Mouse (Mus musculus): ENCODE measurements around the gene Tmc8. TPM values are rescaled to one million over a fixed set of nuclear protein-coding genes. Genes with fewer than 3 reads are reported as not detected.
"Not testable (repeated sequence)": the region's sequence is repeated elsewhere in the genome, so short reads cannot be mapped to it uniquely, and the experiment has no call there.

The Tmc8 gene
- polyA plus RNA-seq, 1 experiment from 2014 or later: 0.78 TPM

DNA sequence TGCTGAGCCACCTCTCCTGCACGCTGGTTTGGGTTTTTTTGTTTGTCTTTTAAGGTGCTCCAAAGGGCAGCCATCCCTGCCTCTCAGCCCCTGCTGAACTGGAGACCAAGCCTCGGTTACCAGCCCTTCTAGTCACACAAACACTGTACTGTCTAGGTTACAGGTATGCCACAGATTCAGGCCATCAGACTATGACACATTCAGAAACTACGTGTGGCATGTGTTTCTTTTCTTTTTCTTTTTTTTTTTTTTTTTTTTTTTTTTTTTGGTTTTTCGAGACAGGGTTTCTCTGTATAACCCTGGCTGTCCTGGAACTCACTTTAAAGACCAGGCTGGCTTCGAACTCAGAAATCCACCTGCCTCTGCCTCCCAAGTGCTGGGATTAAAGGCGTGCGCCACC is 6.6 kb downstream of the Tmc8 start:
- not testable (repeated sequence) for H3K9me3 ChIP-seq (replicated peaks); H3K36me3 ChIP-seq; H3K27ac ChIP-seq (replicated peaks); DNase-seq (ENCODE audit: low spot score); H3K4me3 ChIP-seq
- Histone ChIP-seq H3K4me1 (peaks cover 32% of the 10 kb centered on the region), H3K27me3 (ENCODE audit: low read depth, poor library complexity, severe bottlenecking) (peaks cover 69% of the 10 kb centered on the region)
- whole genome bisulfite sequencing: 84% methylated on average over 7 of the region's 7 CpGs

DNA sequence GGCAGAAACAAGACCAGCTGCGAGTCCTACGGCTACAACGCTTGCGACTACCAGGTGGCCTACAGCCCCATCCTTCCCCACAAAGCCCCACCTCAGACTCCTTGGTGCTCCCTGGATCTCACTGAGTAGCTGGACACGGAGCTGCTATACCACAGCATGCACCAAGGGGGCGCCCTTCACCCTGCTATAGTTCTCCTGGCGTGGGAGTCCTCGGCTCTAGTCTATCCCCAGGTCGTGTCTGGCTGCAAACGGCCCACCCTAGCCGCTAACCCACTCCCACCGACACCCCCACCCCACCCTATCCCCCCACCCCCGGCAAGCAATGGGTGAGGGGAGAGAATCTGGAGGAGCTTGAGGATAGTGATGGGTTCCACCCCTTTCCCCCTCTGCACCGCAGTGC is 8.4 kb downstream of the Tmc8 start:
- peaks cover 52% of the 10 kb centered on the region for H3K27me3 ChIP-seq (ENCODE audit: low read depth, poor library complexity, severe bottlenecking)
- no peaks in the 10 kb centered on the region for H3K9me3 ChIP-seq (replicated peaks)
- peaks cover 31% of the 10 kb centered on the region for H3K4me1 ChIP-seq
- 7% methylated on average over 14 of the region's 14 CpGs for WGBS
- DNase-seq (ENCODE audit: low spot score): peak; percentile 77
- peak overlapping the region; percentile 35 for H3K4me3 ChIP-seq
- no peak overlapping the region for H3K27ac ChIP-seq (replicated peaks)
- no peaks in the 10 kb centered on the region for H3K36me3 ChIP-seq

DNA sequence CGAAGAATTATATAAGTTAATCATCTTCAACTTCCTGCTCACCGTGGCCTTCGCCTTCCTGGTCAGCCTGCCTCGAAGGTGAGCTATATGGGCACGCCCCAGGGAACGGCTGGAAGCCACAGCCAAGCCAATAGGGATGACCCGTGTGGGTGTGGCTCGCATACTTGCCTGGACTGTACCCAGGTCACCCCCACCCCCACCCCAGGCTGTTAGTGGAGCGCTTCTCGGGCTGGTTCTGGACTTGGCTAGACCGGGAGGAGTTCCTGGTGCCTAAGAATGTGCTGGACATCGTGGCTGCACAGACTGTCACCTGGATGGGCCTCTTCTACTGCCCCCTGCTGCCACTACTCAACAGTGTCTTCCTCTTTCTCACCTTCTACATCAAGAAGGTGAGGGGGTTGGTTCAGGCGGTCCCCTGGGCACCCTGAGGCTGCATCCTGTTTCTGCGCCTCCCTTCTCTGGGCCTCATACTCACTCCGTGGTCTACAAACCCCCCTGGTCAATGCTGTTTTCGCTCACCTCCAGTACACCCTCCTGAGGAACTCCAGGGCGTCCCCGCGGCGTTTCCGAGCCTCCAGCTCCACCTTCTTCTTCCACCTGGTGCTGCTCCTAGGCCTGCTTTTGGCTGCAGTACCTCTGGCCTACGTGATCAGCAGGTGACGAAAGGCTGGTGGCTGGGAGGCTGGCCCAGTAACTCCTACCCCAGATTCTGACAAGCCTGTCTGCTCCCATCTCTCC is 9.0 kb downstream of the Tmc8 start:
- H3K9me3 ChIP-seq (replicated peaks): no peaks in the 10 kb centered on the region
- no peak for DNase-seq (ENCODE audit: low spot score)
- H3K36me3 ChIP-seq: no peaks in the 10 kb centered on the region
- H3K27ac ChIP-seq (replicated peaks): no peak overlapping the region
- H3K27me3 ChIP-seq (ENCODE audit: low read depth, poor library complexity, severe bottlenecking): peaks cover 46% of the 10 kb centered on the region
- 31% methylated on average over 23 of the region's 23 CpGs for WGBS
- peaks cover 32% of the 10 kb centered on the region for H3K4me1 ChIP-seq
- peak overlapping the region; percentile 35 for H3K4me3 ChIP-seq

DNA sequence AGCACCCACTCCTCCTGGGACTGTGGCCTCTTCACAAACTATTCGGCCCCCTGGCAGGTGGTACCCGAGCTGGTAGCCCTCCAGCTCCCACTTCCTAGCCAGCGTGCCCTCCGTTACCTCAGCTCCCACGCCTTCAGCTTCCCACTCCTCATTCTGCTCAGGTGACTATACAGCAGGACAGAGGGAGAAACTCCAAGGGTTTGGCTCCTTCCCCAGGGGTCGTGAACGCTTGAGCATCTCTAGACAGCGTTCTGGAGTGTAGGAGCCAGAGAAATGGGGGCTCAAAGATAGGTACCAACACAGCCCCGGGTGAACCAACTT is 9.5 kb downstream of the Tmc8 start:
- no peak for DNase-seq (ENCODE audit: low spot score)
- Histone ChIP-seq H3K9me3 (replicated peaks) (no peaks in the 10 kb centered on the region), H3K4me1 (peaks cover 35% of the 10 kb centered on the region)

DNA sequence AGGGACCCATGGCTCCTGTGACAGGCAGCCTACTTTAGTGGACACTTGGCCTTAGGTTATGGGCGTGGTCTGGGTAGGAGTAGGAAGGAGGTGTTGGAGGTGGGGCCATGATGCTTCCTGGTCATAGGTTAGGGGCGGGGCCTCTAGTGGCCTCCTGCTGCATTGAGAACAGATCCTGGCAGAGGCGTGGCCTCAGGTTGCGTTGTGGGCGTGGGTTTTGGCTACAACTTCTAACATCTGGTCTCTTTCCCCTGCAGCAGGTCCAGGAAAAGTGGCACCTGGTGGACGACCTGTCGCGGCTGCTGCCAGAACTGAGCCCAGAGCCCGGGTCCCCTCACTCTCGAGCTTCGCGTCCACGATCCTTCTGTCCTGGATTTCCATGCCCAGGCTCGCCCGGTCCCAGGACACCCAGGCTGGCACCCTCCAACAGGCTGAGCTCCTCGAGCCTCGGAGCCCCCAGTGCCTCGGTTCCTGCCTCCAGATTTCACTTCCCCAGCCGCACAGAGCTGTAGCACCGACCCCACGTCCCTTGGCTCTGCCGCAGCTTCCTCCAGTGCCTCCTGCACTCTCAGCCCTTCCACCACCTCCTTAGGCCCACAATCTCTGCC is 10.5 kb downstream of the Tmc8 start:
- 6% methylated on average over 22 of the region's 22 CpGs for WGBS
- DNase-seq (ENCODE audit: low spot score): no peak
- Histone ChIP-seq H3K9me3 (replicated peaks) (no peaks in the 10 kb centered on the region), H3K36me3 (no peaks in the 10 kb centered on the region), H3K4me3 (peak overlapping the region; percentile 32), H3K27ac (replicated peaks) (0 out of 2 replicates have a peak overlapping the region, but pooled peaks have one; percentile 28), H3K27me3 (ENCODE audit: low read depth, poor library complexity, severe bottlenecking) (peaks cover 40% of the 10 kb centered on the region), H3K4me1 (peaks cover 37% of the 10 kb centered on the region)

More for the DNA sequence above, 9.5 kb downstream of the Tmc8 start:
- H3K36me3 ChIP-seq: no peaks in the 10 kb centered on the region
- H3K4me3 ChIP-seq: no peak overlapping the region
- H3K27me3 ChIP-seq (ENCODE audit: low read depth, poor library complexity, severe bottlenecking): peaks cover 45% of the 10 kb centered on the region
- WGBS: 87% methylated on average over 9 of the region's 9 CpGs
- H3K27ac ChIP-seq (replicated peaks): no peak overlapping the region

DNA sequence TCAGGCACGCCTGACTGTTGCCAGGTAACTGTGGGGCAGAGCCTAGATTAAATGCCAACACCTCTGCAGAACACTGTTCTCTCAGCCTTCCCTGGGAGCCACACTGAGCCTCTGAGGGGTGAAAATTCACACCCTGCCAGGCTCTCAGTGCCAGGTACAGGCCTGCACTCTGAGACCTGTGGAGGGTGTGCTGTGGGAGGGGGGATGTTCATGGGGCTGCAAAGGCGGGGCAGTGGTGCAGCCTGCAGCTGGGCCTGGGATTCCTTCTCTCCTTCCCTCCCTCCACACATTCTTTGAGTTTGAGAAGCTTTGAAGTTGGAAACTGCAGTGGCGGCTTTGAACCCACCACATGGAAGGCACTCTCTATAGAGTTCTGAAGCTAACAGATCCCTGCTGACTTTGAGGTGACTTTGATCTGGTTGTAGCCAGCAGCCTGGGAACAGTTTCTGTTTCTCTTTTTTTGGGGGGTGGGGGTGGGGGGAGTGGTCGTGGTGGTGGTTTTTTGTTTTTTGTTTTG is 12.2 kb downstream of the Tmc8 start:
- no peak overlapping the region for H3K4me3 ChIP-seq
- 66% methylated on average over 4 of the region's 4 CpGs for WGBS
- H3K27ac ChIP-seq (replicated peaks): no peak overlapping the region
- peaks cover 48% of the 10 kb centered on the region for H3K4me1 ChIP-seq
- peaks cover 40% of the 10 kb centered on the region for H3K27me3 ChIP-seq (ENCODE audit: low read depth, poor library complexity, severe bottlenecking)
- H3K36me3 ChIP-seq: no peaks in the 10 kb centered on the region
- DNase-seq (ENCODE audit: low spot score): no peak
- H3K9me3 ChIP-seq (replicated peaks): no peaks in the 10 kb centered on the region

DNA sequence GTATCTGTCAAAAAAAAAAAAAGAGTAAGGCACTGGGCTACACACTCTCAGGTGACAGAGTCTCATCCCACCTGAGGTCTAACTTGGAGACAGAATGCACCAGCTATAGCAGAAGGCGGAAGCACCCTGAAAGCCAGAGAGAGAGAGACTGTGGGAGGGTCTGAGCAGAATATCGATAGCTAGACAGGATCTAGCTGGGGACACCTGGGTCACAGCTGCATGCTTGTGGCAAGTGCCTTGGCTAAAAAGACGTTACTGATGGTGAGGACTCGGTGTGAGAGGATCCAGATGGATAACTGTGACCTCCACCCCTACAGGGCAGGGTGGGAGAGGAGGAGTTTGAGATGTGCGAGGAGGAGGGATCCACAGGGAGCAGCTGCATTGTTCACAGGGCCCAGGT is 15.1 kb downstream of the Tmc8 start:
- no peaks in the 10 kb centered on the region for H3K9me3 ChIP-seq (replicated peaks)
- WGBS: 47% methylated on average over 5 of the region's 5 CpGs
- no peak overlapping the region for H3K4me3 ChIP-seq
- peaks cover 15% of the 10 kb centered on the region for H3K27me3 ChIP-seq (ENCODE audit: low read depth, poor library complexity, severe bottlenecking)
- H3K27ac ChIP-seq (replicated peaks): no peak overlapping the region; the same call in 1 of the 2 replicates
- no peak for DNase-seq (ENCODE audit: low spot score)
- H3K4me1 ChIP-seq: peaks cover 33% of the 10 kb centered on the region
- H3K36me3 ChIP-seq: no peaks in the 10 kb centered on the region

DNA sequence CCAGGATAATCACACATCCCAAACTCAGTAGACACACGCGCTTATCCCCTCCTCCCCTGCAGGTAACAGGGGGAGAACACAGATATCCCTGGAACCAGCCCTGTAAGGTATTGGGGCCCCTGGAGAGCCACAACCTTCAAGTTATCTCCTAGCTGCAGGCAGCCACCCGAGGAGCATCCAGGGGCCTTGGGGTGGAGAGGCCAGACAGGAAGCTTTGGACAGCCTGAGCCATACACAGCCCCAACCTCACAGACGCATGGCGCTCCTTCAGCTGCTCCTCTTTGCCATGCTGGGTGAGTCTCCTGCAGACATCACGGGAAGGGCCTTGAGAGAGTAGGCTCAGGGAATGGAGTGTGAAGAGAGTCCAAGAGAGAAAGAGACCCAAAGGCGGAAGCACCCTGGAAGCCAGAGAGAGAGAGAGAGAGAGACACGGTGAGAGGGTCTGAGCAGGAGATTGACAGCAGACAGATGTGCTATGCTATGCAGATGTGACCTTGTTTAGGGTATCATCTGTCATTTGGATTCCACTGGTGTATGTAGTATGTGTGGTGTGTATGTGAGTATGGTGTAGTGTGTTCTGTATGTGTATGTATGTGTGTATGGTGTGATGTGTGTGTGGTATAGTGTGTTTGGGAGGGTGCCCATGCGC is 15.8 kb downstream of the Tmc8 start, which contains the start of gene 6030468B19Rik:
Gene 6030468B19Rik, plus strand, starts transcription at position 150 of the 649 bp plus-strand sequence.
- peaks cover 26% of the 10 kb centered on the region for H3K4me1 ChIP-seq
- DNase-seq (ENCODE audit: low spot score): no peak
- H3K9me3 ChIP-seq (replicated peaks): no peaks in the 10 kb centered on the region
- no peaks in the 10 kb centered on the region for H3K36me3 ChIP-seq
- H3K27ac ChIP-seq (replicated peaks): peak within 1 kb of the TSS; percentile 42
- 66% methylated on average over 9 of the region's 9 CpGs for WGBS
- peaks cover 8% of the 10 kb centered on the region for H3K27me3 ChIP-seq (ENCODE audit: low read depth, poor library complexity, severe bottlenecking)
- peak within 1 kb of the TSS; percentile 21 for H3K4me3 ChIP-seq

DNA sequence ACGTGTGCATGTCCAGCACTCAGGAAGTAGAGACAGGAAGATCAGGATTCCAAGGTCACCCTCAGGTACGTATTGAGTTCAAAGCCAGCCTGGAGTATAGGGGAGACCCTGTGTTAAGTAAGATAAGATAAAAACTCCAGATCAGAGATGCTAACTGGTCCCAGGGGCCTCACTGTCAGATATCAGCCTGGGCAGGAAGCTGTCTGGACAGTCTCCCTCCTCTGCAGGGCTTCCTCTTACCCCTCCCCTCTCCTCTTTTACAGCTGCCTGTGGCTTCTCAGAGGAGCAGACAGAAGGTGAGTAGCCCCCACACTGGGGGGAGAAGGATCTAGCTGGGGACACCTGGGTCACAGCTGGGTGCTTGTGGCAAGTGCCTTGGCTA is 16.3 kb downstream of the Tmc8 start:
- whole genome bisulfite sequencing: 73% methylated on average over 2 of the region's 2 CpGs
- no peak for DNase-seq (ENCODE audit: low spot score)
- Histone ChIP-seq H3K4me3 (peak overlapping the region; percentile 21; the same call in 1 of the 2 replicates), H3K9me3 (replicated peaks) (no peaks in the 10 kb centered on the region), H3K36me3 (no peaks in the 10 kb centered on the region), H3K27me3 (ENCODE audit: low read depth, poor library complexity, severe bottlenecking) (peaks cover 4% of the 10 kb centered on the region), H3K4me1 (peaks cover 25% of the 10 kb centered on the region), H3K27ac (replicated peaks) (peak overlapping the region; percentile 42; the same call in 1 of the 2 replicates)

DNA sequence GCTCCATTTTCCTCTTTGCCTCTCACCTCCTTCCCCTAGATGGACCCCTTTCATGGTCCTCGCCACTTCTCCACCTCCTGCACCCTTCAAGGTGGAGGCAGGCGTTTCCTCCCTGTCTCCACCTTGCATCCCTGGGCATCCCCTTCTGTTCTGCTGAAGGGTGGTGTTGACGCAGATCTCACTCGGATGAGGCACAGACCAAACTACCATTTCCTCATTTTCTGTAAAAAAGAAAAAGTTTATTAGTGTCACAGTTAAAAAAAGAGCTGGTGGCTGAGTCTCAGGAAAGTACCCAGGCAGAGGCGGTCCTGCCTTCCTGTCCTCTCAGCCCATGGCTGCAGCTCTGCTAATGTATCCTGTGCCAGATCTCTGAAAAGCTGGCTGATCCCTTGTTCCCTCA is 17.3 kb downstream of the Tmc8 start:
- H3K4me3 ChIP-seq: peak overlapping the region; percentile 21
- no peaks in the 10 kb centered on the region for H3K9me3 ChIP-seq (replicated peaks)
- no peaks in the 10 kb centered on the region for H3K27me3 ChIP-seq (ENCODE audit: low read depth, poor library complexity, severe bottlenecking)
- peaks cover 23% of the 10 kb centered on the region for H3K4me1 ChIP-seq
- 83% methylated on average over 5 of the region's 5 CpGs for WGBS
- H3K27ac ChIP-seq (replicated peaks): no peak overlapping the region
- no peaks in the 10 kb centered on the region for H3K36me3 ChIP-seq
- DNase-seq (ENCODE audit: low spot score): no peak

DNA sequence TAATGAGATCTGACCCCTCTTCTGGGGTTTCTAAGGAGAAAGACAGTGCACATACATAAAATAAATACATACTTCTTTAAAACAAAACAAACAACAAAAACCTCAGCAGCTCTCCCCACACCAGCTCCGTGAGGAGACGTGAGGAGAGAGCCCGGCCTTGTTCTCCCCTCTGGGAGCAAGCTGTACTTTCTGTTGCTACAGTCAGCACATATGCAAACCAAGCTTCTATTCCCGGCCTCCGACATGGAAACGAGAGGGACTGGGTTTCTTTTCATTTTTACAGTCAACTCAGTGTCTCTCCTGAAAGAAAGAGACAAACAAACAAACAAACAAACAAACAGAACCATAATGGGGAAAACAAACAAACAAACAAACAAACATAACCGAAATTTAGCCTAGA is 18.2 kb downstream of the Tmc8 start:
- WGBS: 84% methylated on average over 7 of the region's 7 CpGs
- H3K4me1 ChIP-seq: peaks cover 23% of the 10 kb centered on the region

DNA sequence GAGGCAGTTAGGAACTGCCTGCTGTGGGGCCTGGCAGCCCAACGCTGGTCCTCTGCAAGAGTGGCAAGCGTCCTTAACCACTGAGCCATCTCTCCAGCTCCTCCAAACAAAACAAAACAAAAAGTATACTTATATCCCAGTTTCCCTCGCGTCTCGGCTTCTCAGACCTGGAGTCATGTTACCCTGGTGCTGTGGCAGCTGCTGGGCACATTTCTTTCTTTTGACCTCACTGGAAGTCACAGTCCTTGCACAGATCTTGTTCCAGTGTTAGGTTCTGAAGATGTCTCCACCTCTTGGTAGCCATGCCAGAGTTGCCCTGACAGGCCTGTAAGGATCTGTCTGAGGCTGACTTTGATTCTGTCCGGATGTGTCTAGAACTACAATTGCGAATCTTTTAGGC is 19.8 kb downstream of the Tmc8 start:
- no peak for DNase-seq (ENCODE audit: low spot score)
- H3K27ac ChIP-seq (replicated peaks): no peak overlapping the region
- WGBS: 74% methylated on average over 7 of the region's 7 CpGs
- H3K4me3 ChIP-seq: no peak overlapping the region
- no peaks in the 10 kb centered on the region for H3K27me3 ChIP-seq (ENCODE audit: low read depth, poor library complexity, severe bottlenecking)
- H3K4me1 ChIP-seq: peaks cover 15% of the 10 kb centered on the region; the same call in 1 of the 2 replicates
- H3K36me3 ChIP-seq: no peaks in the 10 kb centered on the region
- H3K9me3 ChIP-seq (replicated peaks): no peaks in the 10 kb centered on the region

More for the DNA sequence above, 18.2 kb downstream of the Tmc8 start:
- no peak for DNase-seq (ENCODE audit: low spot score)
- H3K9me3 ChIP-seq (replicated peaks): no peaks in the 10 kb centered on the region
- H3K27me3 ChIP-seq (ENCODE audit: low read depth, poor library complexity, severe bottlenecking): no peaks in the 10 kb centered on the region
- no peak overlapping the region for H3K4me3 ChIP-seq
- no peak overlapping the region for H3K27ac ChIP-seq (replicated peaks)
- H3K36me3 ChIP-seq: no peaks in the 10 kb centered on the region

Data from midbrain, embryonic 10.5 days (tissue).